Mouse (Mus musculus): ENCODE measurements around the gene Vwa8. TPM values are rescaled to one million over a fixed set of nuclear protein-coding genes. Genes with fewer than 3 reads are reported as not detected.

Gene Vwa8
- polyA plus RNA-seq, 1 experiment from 2014 or later: 13.8 TPM

GRCm38 (mm10) chr14:79235157-79235556, 386.3 kb downstream of the Vwa8 start:
- no peak overlapping the region for H3K4me2 ChIP-seq (replicated peaks)
- H3K27ac ChIP-seq: no peak overlapping the region
- no peak for ATAC-seq
- no peaks in the 10 kb centered on the region for H3K9me3 ChIP-seq
- no peak overlapping the region for H3K9ac ChIP-seq
- 66% methylated on average over 5 of the region's 5 CpGs for WGBS
- no peaks in the 10 kb centered on the region for H3K27me3 ChIP-seq (replicated peaks)
- no peaks in the 10 kb centered on the region for H3K4me1 ChIP-seq (replicated peaks)
- no peak overlapping the region for H3K4me3 ChIP-seq (replicated peaks)
- no peaks in the 10 kb centered on the region for H3K36me3 ChIP-seq

GRCm38 (mm10) chr14:79236261-79236660, 387.4 kb downstream of the Vwa8 start:
- no peaks in the 10 kb centered on the region for H3K4me1 ChIP-seq (replicated peaks)
- no peaks in the 10 kb centered on the region for H3K27me3 ChIP-seq (replicated peaks)
- H3K9me3 ChIP-seq: no peaks in the 10 kb centered on the region
- no peak overlapping the region for H3K4me2 ChIP-seq (replicated peaks)
- ATAC-seq: no peak
- no peak overlapping the region for H3K9ac ChIP-seq
- H3K4me3 ChIP-seq (replicated peaks): no peak overlapping the region
- 69% methylated on average over 6 of the region's 6 CpGs for WGBS
- H3K36me3 ChIP-seq: no peaks in the 10 kb centered on the region
- H3K27ac ChIP-seq: no peak overlapping the region

- no peak for ATAC-seq
- Histone ChIP-seq H3K27me3 (replicated peaks) (no peaks in the 10 kb centered on the region), H3K36me3 (no peaks in the 10 kb centered on the region), H3K9me3 (no peaks in the 10 kb centered on the region), H3K9ac (no peak overlapping the region), H3K27ac (no peak overlapping the region), H3K4me3 (replicated peaks) (no peak overlapping the region), H3K4me1 (replicated peaks) (no peaks in the 10 kb centered on the region), H3K4me2 (replicated peaks) (no peak overlapping the region)
- 93% methylated on average over 12 of the region's 12 CpGs for WGBS
Measured at GRCm38 (mm10) chr14:79239402-79239801, 390.6 kb downstream of the Vwa8 start.

DNA sequence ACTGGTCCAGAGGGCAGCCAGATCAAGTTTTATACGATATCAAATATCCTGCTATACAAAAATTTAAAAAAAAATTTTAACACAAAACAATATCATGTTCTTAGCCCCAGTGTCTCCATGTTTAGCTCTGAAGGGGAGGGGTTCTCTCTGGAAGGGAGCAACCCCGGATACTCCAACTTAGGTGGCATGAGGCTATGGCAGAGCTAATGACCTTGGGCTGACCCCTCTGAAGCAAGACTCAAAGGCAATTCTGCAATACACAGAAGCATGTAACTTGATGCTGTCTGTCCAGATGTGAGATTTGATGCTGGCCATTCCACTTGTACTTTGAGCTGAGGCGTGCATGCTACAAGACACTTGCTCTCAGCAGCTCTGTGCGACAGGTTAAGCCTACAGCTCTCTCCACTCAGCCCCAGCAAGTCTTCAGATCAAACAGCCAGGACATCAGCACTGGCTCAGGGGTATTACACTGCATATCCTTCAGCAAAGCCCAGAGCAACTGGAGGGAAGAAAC, 392.3 kb downstream of the Vwa8 start:
- no peak overlapping the region for H3K27ac ChIP-seq
- ATAC-seq: no peak
- H3K9me3 ChIP-seq: no peaks in the 10 kb centered on the region
- no peak overlapping the region for H3K4me2 ChIP-seq (replicated peaks)
- H3K9ac ChIP-seq: no peak overlapping the region
- no peaks in the 10 kb centered on the region for H3K27me3 ChIP-seq (replicated peaks)
- H3K4me1 ChIP-seq (replicated peaks): no peaks in the 10 kb centered on the region
- H3K4me3 ChIP-seq (replicated peaks): no peak overlapping the region
- 49% methylated on average over 4 of the region's 4 CpGs for WGBS
- H3K36me3 ChIP-seq: no peaks in the 10 kb centered on the region

- Histone ChIP-seq H3K27me3 (replicated peaks) (no peaks in the 10 kb centered on the region), H3K4me2 (replicated peaks) (no peak overlapping the region), H3K4me3 (replicated peaks) (no peak overlapping the region), H3K36me3 (no peaks in the 10 kb centered on the region), H3K9me3 (no peaks in the 10 kb centered on the region), H3K27ac (no peak overlapping the region), H3K4me1 (replicated peaks) (no peaks in the 10 kb centered on the region), H3K9ac (no peak overlapping the region)
- no peak for ATAC-seq
- 60% methylated on average over 6 of the region's 6 CpGs for WGBS
Measured at GRCm38 (mm10) chr14:79241656-79242385, 393.0 kb downstream of the Vwa8 start.

GRCm38 (mm10) chr14:79242386-79242720, 393.5 kb downstream of the Vwa8 start:
- Histone ChIP-seq H3K9me3 (no peaks in the 10 kb centered on the region), H3K4me1 (replicated peaks) (no peaks in the 10 kb centered on the region), H3K27me3 (replicated peaks) (no peaks in the 10 kb centered on the region), H3K9ac (no peak overlapping the region), H3K36me3 (no peaks in the 10 kb centered on the region), H3K4me2 (replicated peaks) (no peak overlapping the region), H3K4me3 (replicated peaks) (no peak overlapping the region), H3K27ac (no peak overlapping the region)
- ATAC-seq: no peak

GRCm38 (mm10) chr14:79243038-79243883, 394.4 kb downstream of the Vwa8 start:
- ATAC-seq: no peak
- Histone ChIP-seq H3K27ac (no peak overlapping the region), H3K4me1 (replicated peaks) (no peaks in the 10 kb centered on the region), H3K27me3 (replicated peaks) (no peaks in the 10 kb centered on the region), H3K36me3 (no peaks in the 10 kb centered on the region), H3K9ac (no peak overlapping the region), H3K4me3 (replicated peaks) (no peak overlapping the region), H3K9me3 (no peaks in the 10 kb centered on the region), H3K4me2 (replicated peaks) (no peak overlapping the region)
- WGBS: 80% methylated on average over 12 of the region's 12 CpGs

DNA sequence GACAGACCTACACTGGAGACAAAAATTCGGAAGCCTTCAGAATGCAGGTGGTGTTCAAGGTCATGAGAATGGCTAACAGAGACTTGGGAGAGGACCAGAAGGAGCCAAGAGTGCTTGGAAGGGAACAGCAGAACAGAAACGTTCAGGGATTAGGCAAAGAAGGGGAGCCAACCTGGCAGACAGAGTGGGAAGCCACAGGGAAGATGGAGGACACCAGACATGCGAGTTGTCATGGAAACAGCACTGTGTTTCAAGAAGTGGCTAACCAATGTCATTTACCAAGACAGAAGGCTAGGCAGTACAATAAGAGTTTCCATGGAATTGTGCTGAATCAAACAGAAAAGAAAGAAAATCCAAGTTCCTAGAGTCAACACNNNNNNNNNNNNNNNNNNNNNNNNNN, 395.7 kb downstream of the Vwa8 start:
- H3K4me3 ChIP-seq (replicated peaks): no peak overlapping the region
- no peak for ATAC-seq
- 0 out of 2 replicates have a peak, but pooled peaks cover 3% of the 10 kb centered on the region for H3K4me1 ChIP-seq (replicated peaks)

DNA sequence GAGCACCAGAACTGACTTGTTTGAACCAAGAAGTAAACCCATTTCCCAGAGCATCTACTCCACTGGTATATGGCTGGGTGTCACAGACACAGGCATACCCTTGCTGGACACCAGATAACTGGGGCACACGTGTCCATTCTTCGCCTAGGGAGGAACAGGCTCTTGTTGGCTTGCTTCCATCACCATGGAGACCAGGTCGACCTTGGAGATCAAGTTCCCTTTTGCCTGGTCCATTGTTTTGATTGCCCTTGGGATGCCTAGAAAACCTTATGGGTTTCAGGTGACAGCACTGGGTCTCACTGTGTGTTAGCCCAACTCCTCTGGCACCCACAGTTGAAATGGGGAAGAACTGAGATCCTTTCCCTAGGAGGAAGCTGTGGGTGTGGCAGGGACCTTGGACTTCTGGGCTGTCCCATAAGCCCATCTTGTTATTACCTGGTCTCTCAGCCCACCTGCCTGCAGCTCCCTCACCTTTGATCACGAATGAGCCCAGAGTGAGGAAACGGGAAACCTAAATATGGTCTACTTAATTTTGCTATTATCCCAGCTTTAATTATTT, 403.0 kb downstream of the Vwa8 start:
- H3K4me3 ChIP-seq (replicated peaks): no peak overlapping the region
- 63% methylated on average over 5 of the region's 5 CpGs for WGBS

More for the DNA sequence above, 395.7 kb downstream of the Vwa8 start:
- Histone ChIP-seq H3K4me2 (replicated peaks) (no peak overlapping the region), H3K36me3 (no peaks in the 10 kb centered on the region), H3K9me3 (no peaks in the 10 kb centered on the region), H3K9ac (no peak overlapping the region), H3K27ac (no peak overlapping the region), H3K27me3 (replicated peaks) (no peaks in the 10 kb centered on the region)
- WGBS: 63% methylated on average over 3 of the region's 3 CpGs

More for the DNA sequence above, 403.0 kb downstream of the Vwa8 start:
- Histone ChIP-seq H3K27me3 (replicated peaks) (no peaks in the 10 kb centered on the region), H3K9me3 (no peaks in the 10 kb centered on the region), H3K4me2 (replicated peaks) (no peak overlapping the region), H3K9ac (no peak overlapping the region), H3K4me1 (replicated peaks) (0 out of 2 replicates have a peak, but pooled peaks cover 3% of the 10 kb centered on the region), H3K27ac (no peak overlapping the region), H3K36me3 (no peaks in the 10 kb centered on the region)
- peak; percentile 47; the same call in 1 of the 2 replicates for ATAC-seq

Other genes starting within 250 kb of the Vwa8 start
- gene Dgkh, start 116.3 kb upstream of the Vwa8 start, polyA plus RNA-seq (2015; fragmentation: Nextera tagmentation; extraction: Ambion mirVana): 0.85 and 1.2 TPM in 2 replicates

Data from intestine, embryonic 15.5 days (tissue).